In genomic region chr19:6452672-6453310, GRCm38 (mm10) we compare ENCODE assay signal across 9 mouse cellular contexts. TPM values are rescaled to one million over a fixed set of nuclear protein-coding genes. Genes with fewer than 3 reads are reported as not detected.
DNase-seq lines count a peak whose midpoint lies in the region; TF ChIP-seq lines count a peak whose summit lies in the region.
"Had no signal": no experiment of that assay in that cellular context is flagged by ENCODE, and none has a peak within 500 bp of the region (broad histone marks: within the 10 kb centered on the region; RNA-seq: fewer than 3 reads in every experiment).

No protein-coding gene starts in this region.

- 0 out of 2 replicates have a peak overlapping the region, but pooled peaks have one; percentile 15 for H3K27ac ChIP-seq in testis, adult 2 months (ENCODE audit: control insufficient read depth, insufficient read depth, low read depth, low read length)

- no peaks in the 10 kb centered on the region for H3K36me3 ChIP-seq in testis, adult 2 months (ENCODE audit: control insufficient read depth, insufficient read depth, low read length)
- H3K36me3 ChIP-seq: embryonic facial prominence, embryonic 15.5 days had no signal

- intact Hi-C loops in gastrocnemius, postnatal 14 days (cut with DNase I; ENCODE audit: low total_unique reads): loop anchor here (5.0 kb wide), 1 partner anchor 35 kb away; the partner anchor contains the start of gene Nrxn2

- peaks cover 12% of the 10 kb centered on the region for H3K4me1 ChIP-seq in testis, adult 2 months (ENCODE audit: control insufficient read depth, insufficient read depth, low read length)

- no peak for TF ChIP-seq CTCF in testis, adult 2 months (IDR thresholded peaks at IDR 0.05; ENCODE audit: control insufficient read depth, insufficient read depth, insufficient replicate concordance, low read depth, low read length)

- no peak overlapping the region for H3K4me3 ChIP-seq in testis, adult 2 months (ENCODE audit: control insufficient read depth, low read depth, low read length)
- H3K4me3 ChIP-seq: embryonic facial prominence, embryonic 15.5 days had no signal

- H3K27me3 ChIP-seq in testis, adult 2 months (ENCODE audit: control insufficient read depth, insufficient read depth, low read length): no peaks in the 10 kb centered on the region
- H3K27me3 ChIP-seq: embryonic facial prominence, embryonic 15.5 days had no signal

- TF ChIP-seq POLR2A in testis, adult 2 months (IDR thresholded peaks at IDR 0.05; ENCODE audit: control insufficient read depth, low read depth, low read length): no peak

- peak; percentile 40 for DNase-seq in adrenal gland, postnatal 14 days
- no peak for DNase-seq in adrenal gland, postnatal 25 days
- DNase-seq in testis, postnatal 10 days (ENCODE audit: low spot score): no peak
- peak; percentile 20 for DNase-seq in mesoderm, embryonic 11.5 days (ENCODE audit: low read depth, low spot score)
- DNase-seq in thymus, postnatal 25 days: no peak
- DNase-seq in gastrocnemius, postnatal 14 days: no peak
- DNase-seq in thymus, adult 18-20 months: no peak

RNA-seq across cellular contexts. Expression of gene Nrxn2, which starts 34.3 kb away (rescaled TPM):
- total RNA-seq in adrenal gland, postnatal 14 days (2021): 7.8 and 9.3 TPM in 2 replicates
- 11.1 and 12.7 TPM in 2 replicates for total RNA-seq in adrenal gland, postnatal 25 days (2021)
- polyA plus RNA-seq in testis, adult 2 months (2012; rRNA removed): 2.5 and 3.2 TPM in 2 replicates
- 1 to 10 TPM; 1.5 to 2.9 TPM for total RNA-seq in gastrocnemius, postnatal 14 days (2021)

RNA-seq across cellular contexts. Expression of gene Rasgrp2, which starts 53.7 kb away (rescaled TPM):
- total RNA-seq in adrenal gland, postnatal 14 days (2021): 51.5 and 82.7 TPM in 2 replicates
- 37.6 and 39.5 TPM in 2 replicates for total RNA-seq in adrenal gland, postnatal 25 days (2021)
- 8.2 and 8.4 TPM in 2 replicates for polyA plus RNA-seq in testis, adult 2 months (2012; rRNA removed)
- total RNA-seq in gastrocnemius, postnatal 14 days (2021): 10 to 100 TPM; 24.0 to 37.6 TPM

Comparison
In these comparisons a context has a peak if more than half of its experiments do, and no peak if none do; other contexts are left out.
1. DNase-seq: peak in adrenal gland, postnatal 14 days (single experiment) and mesoderm, embryonic 11.5 days (single experiment); none in adrenal gland, postnatal 25 days (single experiment), testis, postnatal 10 days (single experiment), thymus, postnatal 25 days (single experiment), gastrocnemius, postnatal 14 days (single experiment) and thymus, adult 18-20 months (0 of 2).